Mouse (Mus musculus) heart, adult 9 months (tissue): ENCODE results near the gene Camta1.

Experiments
- DNase-seq, 2 experiments: peaks; one replicate each; pipeline ENCODE4 v3.0.0; 2022; ENCODE audit warnings: low spot score in 2 of 2

Gene Camta1

DNA sequence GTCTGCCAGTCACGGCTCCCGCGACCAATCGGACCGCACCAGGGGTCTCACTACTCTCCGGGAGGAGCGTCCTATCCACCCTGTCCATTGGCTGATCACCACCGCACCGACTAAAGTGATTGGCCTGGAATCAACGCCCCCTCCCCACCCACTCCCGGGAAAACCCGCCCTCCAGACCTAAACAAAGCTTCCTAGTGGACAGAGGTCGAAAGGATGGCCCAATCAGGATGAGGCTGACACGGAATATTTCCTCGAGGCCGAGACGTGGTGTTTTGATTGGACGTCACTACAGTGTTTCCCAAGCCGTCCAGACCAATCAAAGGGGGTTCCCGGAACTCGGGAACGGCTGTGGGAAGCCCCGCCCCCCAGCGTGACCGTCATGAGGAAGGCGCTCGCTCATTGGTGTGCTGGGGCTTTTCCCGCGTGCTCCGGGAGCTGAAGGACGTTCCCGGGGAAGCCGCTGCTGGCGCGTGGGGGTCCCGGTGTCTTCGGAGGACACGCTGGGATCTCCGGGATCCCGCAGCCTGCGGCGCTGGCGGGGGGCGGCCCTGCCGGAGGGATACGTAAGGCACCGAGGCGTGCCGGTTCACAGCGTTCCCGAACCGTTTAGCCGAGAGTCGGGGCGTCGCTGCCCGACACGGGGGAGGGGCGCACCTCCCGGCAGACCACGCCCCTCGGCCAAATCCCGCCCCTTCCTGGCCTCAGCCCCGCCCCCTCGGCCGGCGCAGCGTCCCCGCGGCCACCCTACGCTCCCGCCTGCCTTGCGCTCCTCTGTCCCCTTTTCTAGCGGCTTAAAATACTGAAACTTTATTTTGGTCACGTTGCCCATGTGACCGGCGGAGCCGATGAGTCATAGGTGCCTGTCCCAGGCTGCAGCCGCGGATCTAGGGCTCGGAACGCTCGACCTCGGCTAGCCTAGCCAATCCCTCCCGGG is at the start of gene Camta1:
Gene Camta1, minus strand, starts transcription at position 71 of the 934 bp plus-strand sequence.
- DNase-seq = peak; percentile 99 to 100

DNA sequence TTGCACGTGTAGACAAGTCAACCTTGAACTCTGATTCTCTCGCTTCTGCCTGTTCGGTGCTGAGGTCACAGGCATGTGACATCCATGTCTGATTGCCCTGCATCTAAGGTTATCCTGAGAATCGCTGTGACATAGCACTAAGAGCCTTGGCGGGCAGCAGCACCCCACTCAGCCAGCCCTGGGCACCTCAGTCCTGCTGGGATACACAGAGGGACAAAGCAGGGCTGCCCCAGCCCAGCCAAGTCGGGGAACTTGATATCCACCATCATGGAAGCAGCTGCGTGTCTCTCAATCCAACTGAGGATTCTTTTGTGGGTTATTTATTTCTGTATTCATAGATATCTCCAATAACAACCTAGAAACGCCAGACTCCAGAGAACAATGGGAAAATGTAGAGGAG is 47.1 kb upstream of the Camta1 start:
- no peak for DNase-seq

DNA sequence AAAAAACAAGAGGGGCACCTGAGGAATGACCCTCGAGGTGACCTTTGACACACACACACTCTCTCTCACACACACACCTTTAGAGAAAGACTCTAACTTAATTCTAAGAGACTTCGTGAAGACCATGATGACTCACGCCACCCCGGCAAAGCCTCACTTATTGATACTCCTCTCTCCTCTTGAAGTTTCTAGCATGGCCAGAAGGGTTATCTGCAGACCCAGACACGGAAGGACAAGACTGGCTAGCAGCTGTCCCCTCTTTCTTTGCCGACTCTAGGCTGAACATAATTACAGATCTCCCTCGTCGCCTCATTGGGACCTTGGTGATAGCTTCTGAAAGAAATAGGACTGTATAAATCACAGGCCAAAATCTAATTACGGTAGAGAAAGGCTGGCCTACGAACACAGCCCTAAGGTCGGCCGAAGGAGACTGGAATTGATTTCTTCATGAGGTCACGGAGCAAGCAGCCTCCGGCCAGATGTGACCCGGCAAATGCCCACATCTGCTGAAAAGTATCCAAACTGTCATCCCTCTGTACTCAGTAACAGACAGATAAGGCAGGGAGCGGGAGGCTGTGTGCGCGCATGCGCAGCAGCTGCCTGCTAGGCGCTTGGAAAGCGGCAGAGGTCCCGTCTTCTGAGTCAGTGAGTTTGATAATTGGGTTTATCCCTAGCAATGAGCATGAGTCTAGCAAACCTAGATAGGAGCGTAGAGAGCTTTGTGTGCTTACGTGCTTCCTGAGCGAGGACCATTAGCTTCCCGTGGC is 46.1 kb upstream of the Camta1 start:
- peak in 1 of 2 experiments; percentile 15 for DNase-seq

DNA sequence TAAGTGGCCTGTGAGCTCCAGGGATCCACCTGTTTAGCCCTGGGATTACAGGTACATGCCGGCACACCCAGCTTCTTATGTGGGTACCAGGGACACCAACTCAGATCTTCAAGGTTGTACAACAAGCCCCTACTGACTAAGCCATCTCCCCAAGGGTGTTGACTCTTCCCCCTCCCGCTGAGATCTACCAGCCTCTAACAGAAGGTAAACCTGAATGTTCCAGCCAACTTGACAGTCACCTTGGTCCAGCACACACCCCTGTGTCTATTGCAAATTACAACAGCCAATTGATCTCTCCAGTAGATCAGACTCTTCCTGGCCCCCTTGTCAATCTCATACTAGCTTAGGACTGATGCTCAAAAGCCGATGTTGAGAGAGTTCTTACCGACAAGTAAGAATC is 43.9 kb upstream of the Camta1 start:
- DNase-seq = no peak

DNA sequence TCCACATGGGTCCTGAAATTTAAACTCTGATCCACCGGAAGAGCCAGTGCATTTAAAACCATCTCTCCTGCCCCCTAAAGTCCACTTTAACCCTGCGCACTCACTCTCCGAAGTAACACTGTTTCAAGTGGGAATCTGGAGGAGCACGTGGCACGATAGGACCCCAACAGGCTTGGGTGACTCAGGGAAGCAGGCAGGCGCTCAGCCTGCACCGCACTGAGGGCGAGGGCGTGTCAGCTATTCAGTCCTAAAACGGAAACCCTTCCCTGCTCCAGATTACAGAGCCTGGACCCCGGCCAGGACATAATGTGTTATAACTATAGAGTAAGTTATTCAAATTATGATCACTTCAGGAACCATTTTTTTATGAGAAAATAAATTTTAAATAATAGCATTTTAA is 42.4 kb upstream of the Camta1 start:
- DNase-seq = peak; percentile 60 to 62

DNA sequence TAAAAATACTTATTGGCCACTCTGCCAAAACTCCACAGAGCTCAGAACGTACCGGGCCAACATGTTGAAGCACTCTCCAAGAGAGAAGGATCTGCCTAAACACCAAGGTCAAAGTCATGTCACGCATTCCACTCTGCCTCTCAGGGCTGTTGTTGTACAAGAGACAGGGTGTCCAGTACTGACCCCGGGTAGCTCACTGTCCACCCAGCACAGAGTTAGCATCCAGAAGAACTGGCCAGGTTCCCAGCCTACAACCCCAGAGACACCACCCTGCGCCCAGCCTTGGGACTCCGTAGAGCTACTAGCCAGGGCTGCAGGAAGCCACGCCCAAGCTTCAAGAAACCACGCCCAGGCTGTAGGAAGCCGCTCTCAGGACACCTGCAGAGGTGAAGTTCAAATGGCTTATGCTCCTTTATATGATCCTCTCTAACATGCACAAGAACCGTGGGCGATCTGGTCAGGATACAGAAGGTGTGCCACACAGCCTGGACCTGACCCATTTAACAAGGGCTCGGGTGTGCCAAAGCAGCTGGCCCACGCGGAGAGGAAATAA is 41.1 kb upstream of the Camta1 start:
- DNase-seq = peak; percentile 92

DNA sequence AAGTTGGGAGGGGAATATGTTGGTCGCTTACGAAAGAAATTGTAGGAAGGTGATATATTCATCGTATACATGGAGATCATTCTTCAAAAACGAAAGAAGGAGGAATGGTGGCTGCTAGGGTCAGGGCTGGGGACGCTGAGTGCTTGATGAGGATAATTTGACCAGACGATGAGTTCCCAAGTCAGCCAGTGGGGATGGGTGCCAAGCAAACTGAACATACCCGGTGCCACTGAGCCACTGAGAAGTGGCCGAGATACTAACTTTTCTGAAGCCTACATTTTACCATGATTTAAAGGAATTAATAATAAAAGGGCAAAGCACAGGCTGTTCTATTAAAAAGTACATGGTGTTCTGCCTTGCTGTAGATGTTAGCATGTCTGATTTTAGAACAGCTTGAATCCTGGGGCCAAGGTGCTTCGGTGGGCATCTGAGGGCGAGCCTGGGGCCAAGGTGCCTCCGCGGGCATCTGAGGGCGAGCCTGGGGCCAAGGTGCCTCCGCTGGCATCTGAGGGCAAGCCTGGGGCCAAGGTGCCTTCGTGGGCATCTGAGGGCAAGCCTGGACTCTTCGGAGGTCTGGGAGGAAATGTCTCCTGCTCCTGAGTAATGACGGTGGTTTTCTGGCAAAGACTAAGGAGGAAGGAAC is 40.5 kb upstream of the Camta1 start:
- DNase-seq = no peak

GRCm38 (mm10) chr4:151901422-151901821 is 39.7 kb upstream of the Camta1 start:
- no peak for DNase-seq

GRCm38 (mm10) chr4:151900735-151901134 is 39.1 kb upstream of the Camta1 start:
- no peak for DNase-seq

GRCm38 (mm10) chr4:151899707-151900384 is 38.2 kb upstream of the Camta1 start:
- DNase-seq = no peak

GRCm38 (mm10) chr4:151898600-151899245 is 37.0 kb upstream of the Camta1 start:
- peak in 1 of 2 experiments; percentile 12 for DNase-seq

DNA sequence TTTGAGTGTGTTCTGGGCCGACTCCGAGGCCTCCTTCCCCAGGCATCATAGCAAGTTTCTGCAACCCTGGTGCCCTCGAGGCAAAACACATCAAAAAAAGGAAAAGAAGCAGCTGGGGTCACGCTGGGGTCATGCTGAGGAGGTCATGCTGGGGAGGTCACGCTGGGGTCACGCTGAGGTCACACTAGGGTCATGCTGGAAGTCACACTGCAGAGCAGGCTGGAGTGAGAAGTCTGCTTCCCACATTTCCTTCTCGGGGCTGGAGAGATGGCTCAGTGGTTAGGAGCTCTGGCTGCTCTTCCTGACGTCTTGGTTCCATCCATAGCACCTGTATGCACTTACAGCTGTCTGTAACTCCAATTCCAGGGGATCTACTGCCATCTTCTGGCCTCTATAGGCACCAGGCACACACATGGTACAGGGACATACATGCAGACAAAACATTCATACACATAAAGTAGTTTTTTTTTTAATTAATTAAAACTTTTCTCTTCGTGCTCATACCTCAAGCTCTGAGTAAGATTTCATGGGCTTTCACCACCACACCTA is 35.5 kb upstream of the Camta1 start:
- no peak for DNase-seq

DNA sequence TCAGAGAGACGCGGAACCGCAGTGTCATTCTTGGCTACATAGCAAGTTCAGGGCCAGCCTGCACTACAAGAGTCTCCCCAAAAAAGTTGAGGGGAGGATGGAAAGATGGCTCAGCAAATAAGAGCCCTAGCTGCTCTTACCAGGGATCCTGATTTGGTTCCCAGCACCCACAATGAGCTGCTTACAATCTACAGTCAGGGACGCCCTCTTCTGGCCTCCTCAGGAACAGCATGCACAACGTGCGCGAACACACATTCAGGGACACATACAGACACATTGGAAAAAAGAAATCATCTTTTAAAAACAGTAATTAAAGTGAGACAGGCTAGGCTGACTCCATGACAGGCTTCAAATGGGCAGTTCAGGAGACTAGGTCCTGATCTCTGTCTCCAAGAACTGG is 33.9 kb upstream of the Camta1 start:
- no peak for DNase-seq

- no peak for DNase-seq
These were observed 33.2 kb upstream of the Camta1 start for GRCm38 (mm10) chr4:151894926-151895325.

GRCm38 (mm10) chr4:151893241-151893640 is 31.6 kb upstream of the Camta1 start:
- no peak for DNase-seq

- no peak for DNase-seq
These were observed 19.9 kb upstream of the Camta1 start for GRCm38 (mm10) chr4:151881590-151881989.

- no peak for DNase-seq
These were observed 18.5 kb upstream of the Camta1 start for GRCm38 (mm10) chr4:151880044-151880690.

GRCm38 (mm10) chr4:151876400-151876799 is 14.7 kb upstream of the Camta1 start:
- DNase-seq = no peak

- DNase-seq = no peak
These were observed 1.8 kb upstream of the Camta1 start for GRCm38 (mm10) chr4:151863511-151863910.

DNA sequence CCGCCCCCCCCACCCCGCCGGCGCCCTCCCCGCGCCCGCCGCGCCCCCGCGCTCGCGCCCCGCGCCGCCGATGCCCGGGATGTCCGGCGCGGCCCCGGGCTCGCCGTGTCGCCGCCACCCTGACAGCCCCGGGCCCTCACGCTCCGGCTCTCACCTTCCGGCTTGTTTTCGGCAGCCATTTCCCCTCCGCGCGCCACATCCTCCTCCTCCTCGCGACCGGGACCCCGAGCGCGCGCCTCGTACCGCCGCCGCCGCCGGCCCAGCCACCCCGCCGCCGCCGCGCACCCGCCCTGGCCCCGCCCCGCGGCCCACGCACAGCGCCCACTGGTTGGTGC is 238 bp downstream of the Camta1 start:
- DNase-seq = no peak
